Mouse (Mus musculus): ENCODE data around the gene Ugt1a10. TPM values are rescaled to one million over a fixed set of nuclear protein-coding genes. Genes with fewer than 3 reads are reported as not detected.
A peak's percentile ranks its signal among the peaks of the same experiment; 100 is the strongest.
"Not testable (repeated sequence)": the region's sequence is repeated elsewhere in the genome, so short reads cannot be mapped to it uniquely, and the experiment has no call there.

The Ugt1a10 gene
- polyA plus RNA-seq, 1 experiment = not detected

DNA sequence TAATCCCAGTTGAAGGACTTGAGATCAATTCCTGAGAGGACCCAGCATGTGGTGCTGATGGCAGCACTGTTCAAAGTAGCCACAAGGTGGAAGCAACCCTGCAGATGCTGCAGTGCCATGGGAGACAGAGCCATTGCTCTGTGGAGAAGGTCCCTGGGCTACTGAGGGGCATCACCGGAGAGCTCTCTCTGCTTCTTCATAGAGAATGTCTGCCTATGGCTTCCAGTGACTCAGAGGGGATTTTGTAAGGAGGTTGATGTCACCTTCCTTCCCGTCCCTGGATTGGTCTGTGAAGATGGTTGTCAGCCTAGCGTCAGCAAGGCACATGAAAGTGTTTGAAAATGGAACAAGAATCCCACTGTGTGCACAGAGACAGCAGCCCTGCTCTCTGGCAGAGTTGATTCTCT is 39.1 kb downstream of the Ugt1a10 start:
- Histone ChIP-seq H3K27ac (ENCODE audit: insufficient read depth, low read depth, low read length) (peak overlapping the region; percentile 79), H3K4me3 (ENCODE audit: low read depth, low read length) (peak overlapping the region; percentile 18; the same call in 1 of the 2 replicates)
- not testable (repeated sequence) for H3K4me1 ChIP-seq (ENCODE audit: control insufficient read depth, insufficient read depth, insufficient read length, low read length); H3K27me3 ChIP-seq (ENCODE audit: control insufficient read depth, insufficient read depth, low read length); H3K36me3 ChIP-seq (ENCODE audit: control insufficient read depth, insufficient read depth, low read length)
- peak; percentile 20; the same call in 1 of the 2 replicates for TF ChIP-seq CTCF (IDR thresholded peaks at IDR 0.05; ENCODE audit: extremely low read depth, insufficient read length, insufficient replicate concordance, low read depth, low read length)
- 28% methylated on average over 3 of the region's 3 CpGs for WGBS

GRCm38 (mm10) chr1:88094941-88095492 is 39.8 kb downstream of the Ugt1a10 start, which contains the start of gene Ugt1a7c:
TSS of gene Ugt1a7c (plus strand) at chr1:88095062.
- Histone ChIP-seq H3K4me3 (ENCODE audit: low read depth, low read length) (peak within 1 kb of the TSS; percentile 63), H3K27me3 (ENCODE audit: control insufficient read depth, insufficient read depth, low read length) (no peaks in the 10 kb centered on the region), H3K4me1 (ENCODE audit: control insufficient read depth, insufficient read depth, insufficient read length, low read length) (no peaks in the 10 kb centered on the region), H3K36me3 (ENCODE audit: control insufficient read depth, insufficient read depth, low read length) (no peaks in the 10 kb centered on the region), H3K27ac (ENCODE audit: insufficient read depth, low read depth, low read length) (peak within 1 kb of the TSS; percentile 79)
- TF ChIP-seq CTCF (IDR thresholded peaks at IDR 0.05; ENCODE audit: extremely low read depth, insufficient read length, insufficient replicate concordance, low read depth, low read length) = no peak
- peak; percentile 52; the same call in 1 of the 2 replicates for TF ChIP-seq POLR2A (IDR thresholded peaks at IDR 0.05; ENCODE audit: low read depth, low read length)
- WGBS = 8% methylated on average over 10 of the region's 10 CpGs

DNA sequence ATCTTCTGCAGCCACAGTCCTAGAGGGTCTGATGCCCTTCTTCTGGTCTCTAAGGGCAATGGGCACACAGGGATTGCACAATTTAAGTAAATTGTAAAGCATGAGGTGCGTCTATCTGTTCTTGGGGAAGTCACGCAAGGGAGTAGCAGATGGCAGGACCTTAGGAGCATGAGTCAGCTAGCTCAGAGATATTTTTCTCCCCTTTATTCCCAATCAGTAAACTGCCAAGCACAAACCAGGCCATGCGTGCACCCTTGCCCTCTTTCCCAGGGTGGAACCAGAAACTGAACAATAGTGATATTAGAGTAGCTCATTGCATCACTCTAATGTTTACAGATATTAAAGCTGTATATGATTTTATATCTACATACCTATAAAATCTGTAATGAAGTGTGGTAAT is 43.4 kb downstream of the Ugt1a10 start:
- not testable (repeated sequence) for H3K4me3 ChIP-seq (ENCODE audit: low read depth, low read length); H3K27ac ChIP-seq (ENCODE audit: insufficient read depth, low read depth, low read length); H3K27me3 ChIP-seq (ENCODE audit: control insufficient read depth, insufficient read depth, low read length); H3K4me1 ChIP-seq (ENCODE audit: control insufficient read depth, insufficient read depth, insufficient read length, low read length); H3K36me3 ChIP-seq (ENCODE audit: control insufficient read depth, insufficient read depth, low read length)
- WGBS = 24% methylated on average over 3 of the region's 3 CpGs

- H3K36me3 ChIP-seq (ENCODE audit: control insufficient read depth, insufficient read depth, low read length); H3K27me3 ChIP-seq (ENCODE audit: control insufficient read depth, insufficient read depth, low read length); H3K27ac ChIP-seq (ENCODE audit: insufficient read depth, low read depth, low read length); H3K4me3 ChIP-seq (ENCODE audit: low read depth, low read length): not testable (repeated sequence)
- WGBS = 88% methylated on average over 2 of the region's 2 CpGs
- peaks cover 11% of the 10 kb centered on the region; the same call in 1 of the 2 replicates for H3K4me1 ChIP-seq (ENCODE audit: control insufficient read depth, insufficient read depth, insufficient read length, low read length)
These were observed 44.5 kb downstream of the Ugt1a10 start for GRCm38 (mm10) chr1:88099691-88100090.

- not testable (repeated sequence) for H3K27ac ChIP-seq (ENCODE audit: insufficient read depth, low read depth, low read length); H3K36me3 ChIP-seq (ENCODE audit: control insufficient read depth, insufficient read depth, low read length); H3K4me3 ChIP-seq (ENCODE audit: low read depth, low read length); H3K27me3 ChIP-seq (ENCODE audit: control insufficient read depth, insufficient read depth, low read length)
- peaks cover 18% of the 10 kb centered on the region; the same call in 1 of the 2 replicates for H3K4me1 ChIP-seq (ENCODE audit: control insufficient read depth, insufficient read depth, insufficient read length, low read length)
- 43% methylated on average over 3 of the region's 3 CpGs for WGBS
These were observed 47.8 kb downstream of the Ugt1a10 start, which contains the start of gene Ugt1a6b for GRCm38 (mm10) chr1:88103019-88103418. TSS of gene Ugt1a6b (plus strand) at chr1:88103252.

DNA sequence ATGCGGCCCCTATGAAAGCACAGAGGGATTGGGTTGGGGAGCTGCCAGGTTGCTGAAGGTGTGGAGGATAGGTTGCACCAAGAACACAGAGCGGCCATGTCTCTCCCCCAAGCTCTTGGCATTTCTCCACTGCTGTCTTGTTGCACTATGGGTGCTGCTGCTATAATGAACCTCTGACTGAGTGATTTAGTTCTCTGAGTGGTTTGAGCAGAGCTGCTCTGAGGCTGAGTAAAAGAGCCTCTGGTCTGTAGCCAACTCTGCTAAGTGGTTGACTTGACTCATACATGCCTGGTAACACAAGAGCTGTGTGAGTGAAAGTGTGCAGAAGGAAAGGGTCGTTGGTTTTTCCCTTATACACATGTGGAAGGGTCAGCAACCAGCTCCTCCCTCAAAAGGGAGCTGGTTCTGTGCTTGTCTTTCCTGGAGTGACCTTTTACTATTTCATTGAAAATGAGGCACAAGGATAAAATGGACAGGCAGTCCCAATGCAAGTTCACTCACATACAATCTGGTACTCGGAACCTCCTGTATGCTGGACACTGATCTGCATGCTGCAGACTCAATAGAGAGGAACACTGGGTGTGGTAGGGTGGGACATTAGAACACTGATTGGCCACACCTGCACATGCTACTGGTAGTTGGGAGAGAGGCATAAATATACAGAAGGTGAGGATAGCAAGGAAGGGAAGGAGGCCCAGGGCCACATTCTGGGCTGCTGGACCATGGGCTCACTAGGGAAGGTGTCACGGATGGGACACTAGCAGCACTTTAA is 48.7 kb downstream of the Ugt1a10 start:
- peaks cover 18% of the 10 kb centered on the region; the same call in 1 of the 2 replicates for H3K4me1 ChIP-seq (ENCODE audit: control insufficient read depth, insufficient read depth, insufficient read length, low read length)
- not testable (repeated sequence) for H3K4me3 ChIP-seq (ENCODE audit: low read depth, low read length); H3K36me3 ChIP-seq (ENCODE audit: control insufficient read depth, insufficient read depth, low read length); H3K27ac ChIP-seq (ENCODE audit: insufficient read depth, low read depth, low read length); H3K27me3 ChIP-seq (ENCODE audit: control insufficient read depth, insufficient read depth, low read length)
- WGBS = 56% methylated on average over 5 of the region's 5 CpGs

DNA sequence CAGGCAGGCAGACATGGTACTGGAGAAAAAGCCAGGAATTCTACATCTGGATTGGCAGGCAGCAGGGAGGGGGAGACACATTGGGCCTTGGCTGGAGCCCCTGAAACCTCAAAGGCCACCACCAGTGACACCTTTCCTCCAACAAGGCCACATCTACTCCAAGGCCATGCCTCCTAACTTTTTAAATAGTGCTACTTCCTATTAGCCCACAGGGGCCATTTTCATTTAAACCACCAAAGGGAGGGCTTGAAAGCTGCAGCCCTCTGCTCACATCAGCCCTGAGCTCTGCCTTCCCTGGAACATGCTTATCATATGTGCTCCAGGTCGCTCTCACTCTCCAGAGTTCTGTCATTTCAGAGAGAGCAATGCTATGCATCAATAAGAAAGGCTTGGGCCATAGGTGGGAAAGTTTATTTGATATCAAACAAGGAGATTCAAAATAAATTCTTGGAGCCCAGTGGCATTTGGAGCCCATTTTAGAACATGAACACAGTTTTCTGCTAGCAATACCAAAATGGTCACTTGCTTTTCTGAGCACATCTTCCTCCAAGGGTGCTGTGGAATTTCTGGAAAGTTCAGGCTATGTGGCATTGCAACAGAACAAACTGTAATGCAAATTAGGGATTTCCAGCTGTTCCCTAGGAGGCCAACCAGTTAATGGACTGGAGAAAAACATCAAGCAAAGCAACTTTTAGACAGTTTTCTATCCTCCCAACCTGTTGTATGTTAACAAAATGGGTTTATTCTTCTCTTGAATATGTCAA is 49.7 kb downstream of the Ugt1a10 start:
- WGBS = 80% methylated on average over 1 of the region's 1 CpGs
- Histone ChIP-seq H3K36me3 (ENCODE audit: control insufficient read depth, insufficient read depth, low read length) (no peaks in the 10 kb centered on the region), H3K4me1 (ENCODE audit: control insufficient read depth, insufficient read depth, insufficient read length, low read length) (peaks cover 18% of the 10 kb centered on the region; the same call in 1 of the 2 replicates), H3K27ac (ENCODE audit: insufficient read depth, low read depth, low read length) (no peak overlapping the region), H3K4me3 (ENCODE audit: low read depth, low read length) (no peak overlapping the region), H3K27me3 (ENCODE audit: control insufficient read depth, insufficient read depth, low read length) (no peaks in the 10 kb centered on the region)
- no peak for TF ChIP-seq POLR2A (IDR thresholded peaks at IDR 0.05; ENCODE audit: low read depth, low read length)
- no peak for TF ChIP-seq CTCF (IDR thresholded peaks at IDR 0.05; ENCODE audit: extremely low read depth, insufficient read length, insufficient replicate concordance, low read depth, low read length)

Measured in small intestine, adult 2 months (tissue).